Comparison of ENCODE assay signal across 8 mouse cellular contexts in genomic region chr1:133596298-133597007, GRCm38 (mm10). TPM values are rescaled to one million over a fixed set of nuclear protein-coding genes. Genes with fewer than 3 reads are reported as not detected.
DNase-seq lines count a peak whose midpoint lies in the region; ATAC-seq lines count a peak whose summit lies in the region.

No protein-coding gene starts in this region.

- WGBS in hindbrain, embryonic 12.5 days, result 16% methylated on average over 4 of the region's 4 CpGs
- under 1% methylated on average over 4 of the region's 4 CpGs for WGBS in midbrain, embryonic 15.5 days

- H3K4me1 ChIP-seq in hindbrain, embryonic 12.5 days, result peaks cover 10% of the 10 kb centered on the region
- H3K4me1 ChIP-seq in midbrain, embryonic 15.5 days, result peaks cover 14% of the 10 kb centered on the region

- H3K36me3 ChIP-seq in hindbrain, embryonic 12.5 days, result peaks cover 9% of the 10 kb centered on the region
- H3K36me3 ChIP-seq in midbrain, embryonic 15.5 days (replicated peaks), result no peaks in the 10 kb centered on the region; the same call in 1 of the 2 replicates

- intact Hi-C loops in heart, postnatal 25 days (cut with DNase I), result no loop called here

- no peak overlapping the region for H3K4me2 ChIP-seq in hindbrain, embryonic 12.5 days (replicated peaks)
- H3K4me2 ChIP-seq in midbrain, embryonic 15.5 days, result no peak overlapping the region

- peak overlapping the region; percentile 62 for H3K27ac ChIP-seq in hindbrain, embryonic 12.5 days
- H3K27ac ChIP-seq in midbrain, embryonic 15.5 days, result peak overlapping the region; percentile 78

- no peaks in the 10 kb centered on the region for H3K27me3 ChIP-seq in hindbrain, embryonic 12.5 days
- no peaks in the 10 kb centered on the region for H3K27me3 ChIP-seq in midbrain, embryonic 15.5 days (replicated peaks)

- DNase-seq in layer of hippocampus, adult 11-12 months (ENCODE audit: low spot score), result peak; percentile 18
- no peak for DNase-seq in layer of hippocampus, postnatal 36 days
- peak; percentile 71 for DNase-seq in embryo, embryonic 11 days
- DNase-seq in adipocyte (ENCODE audit: low spot score), result no peak
- DNase-seq in thymus, postnatal 0 days (ENCODE audit: low spot score), result no peak
- no peak for DNase-seq in heart, postnatal 25 days (ENCODE audit: low spot score)

- no peaks in the 10 kb centered on the region for H3K9me3 ChIP-seq in hindbrain, embryonic 12.5 days (replicated peaks)
- H3K9me3 ChIP-seq in midbrain, embryonic 15.5 days, result no peaks in the 10 kb centered on the region

- H3K4me3 ChIP-seq in hindbrain, embryonic 12.5 days, result no peak overlapping the region
- no peak overlapping the region for H3K4me3 ChIP-seq in midbrain, embryonic 15.5 days

- no peak overlapping the region for H3K9ac ChIP-seq in hindbrain, embryonic 12.5 days
- H3K9ac ChIP-seq in midbrain, embryonic 15.5 days, result peak overlapping the region; percentile 14; the same call in 1 of the 2 replicates

- no peak for ATAC-seq in hindbrain, embryonic 12.5 days (ENCODE audit: low FRiP score)
- ATAC-seq in midbrain, embryonic 15.5 days (replicated peaks), result peak; percentile 78

RNA-seq across cellular contexts. Expression of gene Snrpe, which starts 13.6 kb away (rescaled TPM):
- total RNA-seq in layer of hippocampus, postnatal 36 days (2021), result 10 to 100 TPM; 66.6 to 72.0 TPM
- polyA plus RNA-seq in hindbrain, embryonic 12.5 days (2016; fragmentation: Nextera tagmentation; extraction: Ambion mirVana), result 519 and 641 TPM in 2 replicates
- 416 and 427 TPM in 2 replicates for polyA plus RNA-seq in midbrain, embryonic 15.5 days (2015; fragmentation: Nextera tagmentation; extraction: Ambion mirVana)
- 1,024 and 1,029 TPM in 2 replicates for polyA plus RNA-seq in thymus, postnatal 0 days (2015; fragmentation: Nextera tagmentation; extraction: Ambion mirVana)
- total RNA-seq in heart, postnatal 25 days (2021), result 10 to 100 TPM; 69.7 to 75.6 TPM

Comparison
In these comparisons a context has a peak if more than half of its experiments do, and no peak if none do; other contexts are left out.
1. DNase-seq: peak in layer of hippocampus, adult 11-12 months (single experiment) and embryo, embryonic 11 days (single experiment); none in layer of hippocampus, postnatal 36 days (0 of 2), adipocyte (single experiment), thymus, postnatal 0 days (single experiment) and heart, postnatal 25 days (single experiment).